Mouse (Mus musculus): ENCODE results near the gene Nbea. TPM values are rescaled to one million over a fixed set of nuclear protein-coding genes. Genes with fewer than 3 reads are reported as not detected.
"Not testable (repeated sequence)": the region's sequence is repeated elsewhere in the genome, so short reads cannot be mapped to it uniquely, and the experiment has no call there.

Nbea gene
- polyA plus RNA-seq, 1 experiment from 2014 or later, result 8.9 TPM

- 84% methylated on average over 3 of the region's 3 CpGs for WGBS
- Histone ChIP-seq H3K4me2 (no peak overlapping the region), H3K27me3 (replicated peaks) (no peaks in the 10 kb centered on the region), H3K27ac (no peak overlapping the region), H3K4me3 (replicated peaks) (no peak overlapping the region), H3K4me1 (no peaks in the 10 kb centered on the region), H3K36me3 (0 out of 2 replicates have a peak, but pooled peaks cover 2% of the 10 kb centered on the region), H3K9ac (no peak overlapping the region), H3K9me3 (no peaks in the 10 kb centered on the region)
- ATAC-seq (ENCODE audit: insufficient read depth, low FRiP score, low read depth), result no peak
These were observed 172.4 kb downstream of the Nbea start for GRCm38 (mm10) chr3:56011132-56011531.

DNA sequence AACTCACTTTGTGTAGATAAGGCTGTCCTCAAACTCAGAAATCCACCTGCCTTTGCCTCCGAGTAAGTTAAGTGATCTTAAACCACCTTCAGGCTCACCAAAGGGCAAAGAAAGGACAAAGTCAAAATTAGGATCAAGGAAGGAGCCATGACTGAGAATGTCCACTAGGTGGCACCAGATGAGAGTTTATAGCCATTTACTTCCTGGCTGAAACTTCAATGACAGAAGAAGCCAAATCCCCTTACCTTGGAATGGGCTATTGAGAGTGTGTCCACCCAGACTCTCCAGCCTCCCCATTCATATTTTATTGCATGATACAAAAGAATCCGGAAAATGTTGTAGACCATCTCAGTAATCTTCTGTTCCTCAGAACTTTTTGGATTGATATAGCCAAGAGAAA is 175.5 kb downstream of the Nbea start:
- 16% methylated on average over 2 of the region's 2 CpGs for WGBS
- no peak overlapping the region for H3K9ac ChIP-seq
- ATAC-seq (ENCODE audit: insufficient read depth, low FRiP score, low read depth), result no peak
- 0 out of 2 replicates have a peak, but pooled peaks cover 2% of the 10 kb centered on the region for H3K36me3 ChIP-seq
- no peak overlapping the region for H3K4me3 ChIP-seq (replicated peaks)
- no peaks in the 10 kb centered on the region for H3K27me3 ChIP-seq (replicated peaks)
- H3K4me1 ChIP-seq, result no peaks in the 10 kb centered on the region
- H3K27ac ChIP-seq, result no peak overlapping the region
- no peak overlapping the region for H3K4me2 ChIP-seq
- H3K9me3 ChIP-seq, result no peaks in the 10 kb centered on the region

GRCm38 (mm10) chr3:56000259-56000658 is 183.2 kb downstream of the Nbea start:
- H3K4me3 ChIP-seq (replicated peaks), result no peak overlapping the region
- no peaks in the 10 kb centered on the region for H3K9me3 ChIP-seq
- WGBS, result 0% methylated on average over 1 of the region's 1 CpGs
- H3K9ac ChIP-seq, result no peak overlapping the region
- no peaks in the 10 kb centered on the region for H3K27me3 ChIP-seq (replicated peaks)
- no peak overlapping the region for H3K27ac ChIP-seq
- no peak overlapping the region for H3K4me2 ChIP-seq
- H3K4me1 ChIP-seq, result no peaks in the 10 kb centered on the region
- no peak for ATAC-seq (ENCODE audit: insufficient read depth, low FRiP score, low read depth)
- H3K36me3 ChIP-seq, result no peaks in the 10 kb centered on the region

DNA sequence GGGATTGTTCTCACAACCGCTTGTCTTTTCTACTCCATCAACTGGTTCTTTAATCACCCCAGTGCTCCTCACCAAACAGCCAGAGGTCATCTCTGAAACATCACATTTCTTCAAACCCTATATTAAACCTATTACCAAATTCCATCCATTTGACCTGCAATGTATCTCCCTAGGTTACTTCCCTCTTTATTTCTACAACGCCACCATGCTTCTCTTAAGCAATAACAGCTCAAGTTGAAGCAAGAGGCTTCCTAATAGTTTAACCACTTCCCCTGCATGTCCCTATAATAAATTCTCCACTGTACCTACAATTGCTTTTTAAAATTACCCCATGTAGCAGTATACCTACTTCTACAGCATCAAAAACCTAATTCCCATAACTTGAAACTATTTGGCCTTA is 205.1 kb downstream of the Nbea start:
- Histone ChIP-seq H3K4me2 (no peak overlapping the region), H3K4me3 (replicated peaks) (no peak overlapping the region), H3K36me3 (no peaks in the 10 kb centered on the region), H3K27ac (no peak overlapping the region), H3K27me3 (replicated peaks) (no peaks in the 10 kb centered on the region), H3K9me3 (no peaks in the 10 kb centered on the region), H3K4me1 (no peaks in the 10 kb centered on the region), H3K9ac (no peak overlapping the region)
- WGBS, result 95% methylated on average over 2 of the region's 2 CpGs
- ATAC-seq (ENCODE audit: insufficient read depth, low FRiP score, low read depth), result no peak

- WGBS, result 96% methylated on average over 14 of the region's 14 CpGs
- not testable (repeated sequence) for H3K4me2 ChIP-seq
These were observed 206.5 kb downstream of the Nbea start for GRCm38 (mm10) chr3:55976986-55977385.

DNA sequence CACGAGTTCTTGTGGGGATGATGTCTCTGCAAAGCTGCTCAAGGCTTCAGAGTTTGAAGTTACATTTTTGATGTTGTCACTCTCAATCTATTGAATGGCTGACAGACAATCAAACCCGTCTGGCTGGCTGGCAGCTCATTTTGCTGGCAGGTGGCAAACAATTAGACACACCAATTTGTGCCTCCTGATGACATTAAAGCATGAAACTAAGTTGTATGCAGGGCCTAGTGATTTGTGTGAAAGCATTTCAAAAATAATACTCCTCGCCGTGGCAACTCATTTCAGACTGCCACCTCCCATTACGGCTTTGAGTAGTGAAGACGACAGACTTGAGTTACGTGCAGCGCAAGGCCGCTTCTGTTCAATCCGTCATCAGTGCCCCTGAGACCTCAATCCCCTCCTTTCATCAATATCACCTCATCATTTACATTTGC is 217.8 kb downstream of the Nbea start:
- H3K27ac ChIP-seq, result no peak overlapping the region
- WGBS, result 77% methylated on average over 10 of the region's 10 CpGs

More at GRCm38 (mm10) chr3:55976986-55977385, 206.5 kb downstream of the Nbea start:
- H3K36me3 ChIP-seq; H3K4me3 ChIP-seq (replicated peaks); ATAC-seq (ENCODE audit: insufficient read depth, low FRiP score, low read depth); H3K27me3 ChIP-seq (replicated peaks); H3K4me1 ChIP-seq; H3K9me3 ChIP-seq; H3K27ac ChIP-seq; H3K9ac ChIP-seq: not testable (repeated sequence)

DNA sequence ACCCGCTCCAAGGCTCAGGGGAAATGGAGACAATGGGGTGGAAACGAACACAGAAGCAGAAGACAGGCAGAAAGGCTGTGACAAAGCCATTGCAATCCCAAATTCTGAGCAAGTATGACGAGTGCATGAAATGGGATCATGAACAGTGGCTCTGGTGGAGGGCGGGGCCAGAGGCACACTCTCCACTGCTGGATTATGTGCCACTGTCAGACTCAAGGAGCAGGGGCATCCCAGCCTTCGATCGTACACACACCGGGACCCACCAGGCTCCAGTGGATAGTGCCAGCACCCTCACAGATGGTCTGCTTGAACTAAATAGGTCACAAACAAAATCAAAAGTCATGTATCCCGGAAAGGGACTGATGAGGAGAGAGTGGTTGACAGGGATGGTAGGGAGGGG is 220.5 kb downstream of the Nbea start:
- Histone ChIP-seq H3K4me3 (replicated peaks) (no peak overlapping the region), H3K9ac (no peak overlapping the region), H3K9me3 (no peaks in the 10 kb centered on the region), H3K4me1 (no peaks in the 10 kb centered on the region), H3K27me3 (replicated peaks) (no peaks in the 10 kb centered on the region), H3K36me3 (no peaks in the 10 kb centered on the region), H3K4me2 (no peak overlapping the region), H3K27ac (no peak overlapping the region)
- ATAC-seq (ENCODE audit: insufficient read depth, low FRiP score, low read depth), result no peak
- WGBS, result 77% methylated on average over 8 of the region's 8 CpGs

More for the DNA sequence above, 217.8 kb downstream of the Nbea start:
- Histone ChIP-seq H3K4me2 (no peak overlapping the region), H3K9me3 (no peaks in the 10 kb centered on the region), H3K27me3 (replicated peaks) (no peaks in the 10 kb centered on the region), H3K4me1 (no peaks in the 10 kb centered on the region), H3K4me3 (replicated peaks) (no peak overlapping the region), H3K9ac (no peak overlapping the region), H3K36me3 (no peaks in the 10 kb centered on the region)
- no peak for ATAC-seq (ENCODE audit: insufficient read depth, low FRiP score, low read depth)

GRCm38 (mm10) chr3:55949994-55950393 is 233.5 kb downstream of the Nbea start:
- H3K4me3 ChIP-seq (replicated peaks), result no peak overlapping the region
- no peaks in the 10 kb centered on the region for H3K9me3 ChIP-seq
- 83% methylated on average over 5 of the region's 5 CpGs for WGBS
- H3K27me3 ChIP-seq (replicated peaks), result no peaks in the 10 kb centered on the region
- ATAC-seq (ENCODE audit: insufficient read depth, low FRiP score, low read depth), result no peak
- no peaks in the 10 kb centered on the region for H3K36me3 ChIP-seq
- no peaks in the 10 kb centered on the region for H3K4me1 ChIP-seq
- no peak overlapping the region for H3K4me2 ChIP-seq
- no peak overlapping the region for H3K27ac ChIP-seq
- no peak overlapping the region for H3K9ac ChIP-seq

DNA sequence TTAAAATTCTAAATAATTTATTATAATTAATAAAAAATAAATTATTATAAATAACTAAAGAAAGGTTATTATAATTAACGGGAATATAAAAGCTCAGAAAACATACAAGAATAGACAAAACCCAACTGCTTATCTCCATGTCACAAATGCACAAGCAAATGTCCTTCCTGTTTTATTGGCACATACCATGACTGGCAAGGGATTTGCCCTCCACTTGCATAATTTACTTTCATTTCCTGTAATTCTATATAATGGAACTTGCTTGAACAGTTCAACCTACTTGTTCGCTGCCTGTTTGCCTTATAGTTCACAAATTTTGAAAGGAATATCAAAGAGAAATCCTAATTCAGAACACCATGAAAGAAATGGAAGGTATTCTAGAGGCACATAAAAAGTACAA is 234.4 kb downstream of the Nbea start:
- H3K4me3 ChIP-seq (replicated peaks), result no peak overlapping the region
- no peak overlapping the region for H3K27ac ChIP-seq
- H3K27me3 ChIP-seq (replicated peaks), result no peaks in the 10 kb centered on the region
- ATAC-seq (ENCODE audit: insufficient read depth, low FRiP score, low read depth), result no peak
- H3K4me1 ChIP-seq, result no peaks in the 10 kb centered on the region
- no peaks in the 10 kb centered on the region for H3K36me3 ChIP-seq
- no peak overlapping the region for H3K4me2 ChIP-seq
- WGBS, result 92% methylated on average over 2 of the region's 2 CpGs
- no peaks in the 10 kb centered on the region for H3K9me3 ChIP-seq
- H3K9ac ChIP-seq, result no peak overlapping the region

DNA sequence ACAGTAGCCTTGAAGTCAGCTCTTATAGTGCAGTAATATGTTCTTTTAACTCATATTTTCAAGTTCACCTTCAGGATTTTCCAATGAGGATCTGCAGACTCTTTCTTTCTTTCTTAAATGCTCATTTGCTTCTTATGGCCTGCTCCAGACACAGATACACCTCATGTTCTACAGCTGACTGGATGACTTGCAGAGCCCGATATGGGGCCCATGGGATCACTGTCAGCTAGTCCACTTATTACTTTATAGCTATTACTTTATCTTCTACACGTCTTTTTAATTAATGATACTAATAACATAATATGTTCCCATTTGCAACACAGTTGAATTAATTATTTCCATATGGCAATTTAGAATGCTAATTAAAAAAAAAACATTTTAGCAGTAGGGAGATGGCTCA is 256.2 kb downstream of the Nbea start:
- Histone ChIP-seq H3K4me2 (no peak overlapping the region), H3K9ac (no peak overlapping the region), H3K36me3 (no peaks in the 10 kb centered on the region), H3K4me1 (no peaks in the 10 kb centered on the region), H3K27ac (no peak overlapping the region), H3K27me3 (replicated peaks) (no peaks in the 10 kb centered on the region), H3K4me3 (replicated peaks) (no peak overlapping the region), H3K9me3 (no peaks in the 10 kb centered on the region)
- 82% methylated on average over 2 of the region's 2 CpGs for WGBS
- ATAC-seq (ENCODE audit: insufficient read depth, low FRiP score, low read depth), result no peak

DNA sequence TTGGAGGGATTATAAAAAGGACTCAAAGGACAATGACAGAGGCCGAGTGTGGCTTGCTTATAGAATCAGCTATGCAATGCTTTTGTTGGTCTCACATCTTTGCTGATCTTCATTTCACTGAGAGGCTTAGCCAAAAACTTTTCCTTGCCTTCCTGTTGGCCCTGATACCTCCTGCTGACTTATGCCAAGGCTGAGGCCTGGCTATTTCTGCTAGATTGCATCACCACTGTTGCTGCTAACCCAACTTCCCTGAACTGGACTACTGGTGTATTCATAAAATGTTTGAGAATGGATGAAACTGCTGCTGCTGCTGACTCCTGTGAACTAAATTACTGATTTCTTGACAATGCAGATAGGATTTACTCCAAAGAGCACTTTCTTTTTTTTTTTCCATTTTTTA is 274.2 kb downstream of the Nbea start:
- Histone ChIP-seq H3K27me3 (replicated peaks) (no peaks in the 10 kb centered on the region), H3K4me3 (replicated peaks) (no peak overlapping the region), H3K36me3 (no peaks in the 10 kb centered on the region), H3K4me2 (no peak overlapping the region), H3K4me1 (no peaks in the 10 kb centered on the region), H3K9ac (no peak overlapping the region), H3K9me3 (no peaks in the 10 kb centered on the region), H3K27ac (no peak overlapping the region)
- no peak for ATAC-seq (ENCODE audit: insufficient read depth, low FRiP score, low read depth)
- 92% methylated on average over 1 of the region's 1 CpGs for WGBS

- Histone ChIP-seq H3K27ac (no peak overlapping the region), H3K9ac (no peak overlapping the region), H3K4me3 (replicated peaks) (no peak overlapping the region), H3K36me3 (no peaks in the 10 kb centered on the region), H3K4me2 (no peak overlapping the region), H3K9me3 (no peaks in the 10 kb centered on the region), H3K4me1 (no peaks in the 10 kb centered on the region), H3K27me3 (replicated peaks) (no peaks in the 10 kb centered on the region)
- no peak for ATAC-seq (ENCODE audit: insufficient read depth, low FRiP score, low read depth)
- 75% methylated on average over 5 of the region's 5 CpGs for WGBS
These were observed 292.9 kb downstream of the Nbea start for GRCm38 (mm10) chr3:55890574-55890973.

DNA sequence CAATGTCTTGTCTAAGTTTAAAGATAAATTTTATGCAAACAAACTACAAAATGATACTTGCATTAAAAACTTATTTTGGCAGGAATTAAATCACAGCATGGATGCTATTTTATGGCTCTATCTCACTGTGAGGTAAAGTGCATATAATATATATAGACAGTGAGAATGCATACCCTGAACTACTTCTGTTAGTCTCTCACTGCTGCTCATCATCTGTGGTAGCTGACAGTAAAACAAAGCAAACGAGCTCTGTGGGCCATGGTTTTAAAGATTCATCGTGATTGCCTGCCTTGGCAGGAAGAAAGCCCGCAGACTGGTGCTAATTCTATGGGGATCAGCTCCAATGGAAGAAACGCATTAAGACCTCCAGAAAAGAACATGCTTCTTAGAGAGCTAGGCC is 294.3 kb downstream of the Nbea start:
- 69% methylated on average over 4 of the region's 4 CpGs for WGBS

More for the DNA sequence above, 294.3 kb downstream of the Nbea start:
- Histone ChIP-seq H3K9ac (no peak overlapping the region), H3K27me3 (replicated peaks) (no peaks in the 10 kb centered on the region), H3K9me3 (no peaks in the 10 kb centered on the region), H3K4me3 (replicated peaks) (no peak overlapping the region), H3K4me1 (no peaks in the 10 kb centered on the region), H3K4me2 (no peak overlapping the region), H3K27ac (no peak overlapping the region), H3K36me3 (no peaks in the 10 kb centered on the region)
- ATAC-seq (ENCODE audit: insufficient read depth, low FRiP score, low read depth), result no peak

All from stomach, embryonic 15.5 days (tissue).